Mouse (Mus musculus) forebrain, embryonic 14.5 days (tissue): ENCODE measurements at regions not wholly inside any gene's neighbourhood (a gene's known extent, or its start where the extent isn't known, plus 50 kb on each side); places are given as distances from the start of the nearest gene placed in this dataset.
A peak's percentile ranks its signal among the peaks of the same experiment; 100 is the strongest.

Source experiments
- ATAC-seq: fragments of 200-750 bp; cut with Nextera tagmentation; 2 replicates; pipeline ENCODE4 v1.8.0; 2017; ENCODE audit warnings: mild to moderate bottlenecking, moderate library complexity
- DNase-seq: peaks from one replicate; pipeline ENCODE4 v3.0.0-alpha.2; 2015; ENCODE audit warnings: low spot score
- H3K27ac ChIP-seq: fragments of 300-500 bp; sonication (generic); 2 replicates; pipeline ENCODE4 v1.5.1; 2014; ENCODE audit warnings: low read depth, mild to moderate bottlenecking, control low read depth, low read length, moderate library complexity
- H3K27me3 ChIP-seq: fragments of 300-500 bp; sonication (generic); replicated peaks from 2 replicates; pipeline ENCODE4 v1.6.1; 2014; ENCODE audit warnings: low read length, control low read depth, mixed read lengths; ENCODE audit not compliant: control insufficient read depth, insufficient read depth
- H3K36me3 ChIP-seq: fragments of 300-500 bp; sonication (generic); 2 replicates; pipeline ENCODE4 v1.6.1; 2014; ENCODE audit warnings: low read length, control low read depth; ENCODE audit not compliant: control insufficient read depth, insufficient read depth
- H3K4me1 ChIP-seq: fragments of 300-500 bp; sonication (generic); 2 replicates; pipeline ENCODE4 v1.6.1; 2014; ENCODE audit warnings: antibody characterized with exemption, low read length, control low read depth; ENCODE audit not compliant: control insufficient read depth, insufficient read depth
- H3K4me2 ChIP-seq: fragments of 300-500 bp; sonication (generic); 2 replicates; pipeline ENCODE4 v1.6.1; 2014; ENCODE audit warnings: mild to moderate bottlenecking, control low read depth, low read length
- H3K4me3 ChIP-seq: fragments of 300-500 bp; sonication (generic); 2 replicates; pipeline ENCODE4 v1.5.1; 2014; ENCODE audit warnings: low read depth, low read length, control low read depth
- H3K9ac ChIP-seq: fragments of 300-500 bp; sonication (generic); 2 replicates; pipeline ENCODE4 v1.6.1; 2014; ENCODE audit warnings: mild to moderate bottlenecking, low read length, control low read depth, moderate library complexity
- H3K9me3 ChIP-seq: fragments of 300-500 bp; sonication (generic); replicated peaks from 2 replicates; pipeline ENCODE4 v1.6.1; 2016; ENCODE audit warnings: low read length, control low read depth, mixed read lengths; ENCODE audit not compliant: control insufficient read depth
- WGBS: fragments of 180-500 bp; shearing (Covaris S2); extraction: QIAGEN DNeasy Blood & Tissue Kit; methylation state at CpG from one replicate; pipeline ENCODE4 v1.1.7; 2014; 5-methylcytosine and 5-hydroxymethylcytosine counted together

DNA sequence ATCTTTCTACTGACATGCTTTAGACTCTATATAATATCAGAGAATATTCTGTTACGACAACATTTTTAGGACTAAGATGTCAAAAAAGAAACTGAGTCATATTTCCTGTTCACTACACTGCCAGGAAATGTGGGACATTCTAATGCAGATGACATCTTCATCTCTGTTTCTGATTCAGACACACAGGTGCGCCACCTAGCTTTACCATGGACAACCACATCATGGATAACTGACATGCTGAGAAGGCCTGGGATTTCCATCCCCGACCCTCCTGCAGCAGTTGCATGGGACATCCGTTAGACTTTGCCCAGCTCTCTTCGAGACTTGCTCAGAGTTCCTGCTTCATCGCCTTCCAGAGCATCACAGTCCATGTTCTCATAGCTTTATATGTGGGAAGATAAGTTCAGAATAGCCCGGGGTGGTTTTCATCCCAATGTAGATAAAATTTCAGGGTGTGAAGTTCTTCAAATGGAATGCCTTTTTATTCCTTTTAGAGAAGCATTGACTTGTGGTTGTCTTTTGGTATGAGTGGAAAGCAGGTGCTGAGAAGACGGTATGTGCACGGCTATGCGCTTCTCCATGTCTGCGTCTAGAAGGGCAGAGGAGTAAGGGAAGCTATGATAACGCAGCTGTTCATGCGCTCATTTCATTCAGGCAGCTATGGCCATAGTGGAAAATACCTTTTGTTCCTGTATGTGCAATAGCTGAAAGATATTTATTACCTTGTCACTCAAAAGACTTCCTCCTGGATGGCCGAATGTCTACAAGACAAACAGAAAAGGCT, 188.8 kb downstream of the Dact1 start:
- Histone ChIP-seq H3K4me1 (0 out of 2 replicates have a peak, but pooled peaks cover 3% of the 10 kb centered on the region), H3K9ac (no peak overlapping the region), H3K9me3 (no peaks in the 10 kb centered on the region), H3K4me2 (no peak overlapping the region), H3K36me3 (no peaks in the 10 kb centered on the region), H3K27me3 (no peaks in the 10 kb centered on the region), H3K4me3 (no peak overlapping the region), H3K27ac (no peak overlapping the region)
- DNase-seq (no peak), ATAC-seq (no peak)
- WGBS = 75% methylated on average over 14 of the region's 14 CpGs

DNA sequence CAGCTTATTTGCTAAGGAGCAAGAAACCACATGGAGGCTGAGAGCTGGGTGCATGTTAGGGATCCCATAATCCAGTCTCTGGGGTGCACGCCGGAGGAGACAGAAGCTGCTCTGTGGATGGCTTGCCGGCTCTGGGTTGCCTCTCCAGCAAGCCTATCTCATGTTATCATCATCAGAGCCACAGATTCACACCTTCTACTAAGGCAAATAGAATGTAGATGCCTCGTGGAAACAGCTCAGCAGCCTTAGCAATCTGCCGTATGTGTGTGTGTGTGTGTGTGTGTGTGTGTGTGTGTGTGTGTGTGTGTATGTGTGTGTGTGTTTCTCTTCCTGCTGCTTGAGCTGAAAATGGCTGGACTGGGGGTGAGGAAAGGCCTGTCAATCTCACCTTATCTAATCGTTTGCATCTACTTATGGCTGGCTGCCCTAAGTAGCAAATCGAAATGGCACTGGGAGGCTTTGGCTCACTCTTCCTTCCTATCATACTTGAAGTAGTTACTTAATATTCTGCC, 191.7 kb downstream of the Dact1 start:
- DNase-seq = peak; percentile 53
- Histone ChIP-seq H3K4me1 (no peaks in the 10 kb centered on the region), H3K36me3 (no peaks in the 10 kb centered on the region), H3K27ac (no peak overlapping the region), H3K9me3 (no peaks in the 10 kb centered on the region), H3K4me2 (no peak overlapping the region), H3K9ac (no peak overlapping the region), H3K4me3 (no peak overlapping the region), H3K27me3 (no peaks in the 10 kb centered on the region)
- WGBS = 57% methylated on average over 7 of the region's 7 CpGs
- ATAC-seq = peak; percentile 15; the same call in 1 of the 2 replicates

DNA sequence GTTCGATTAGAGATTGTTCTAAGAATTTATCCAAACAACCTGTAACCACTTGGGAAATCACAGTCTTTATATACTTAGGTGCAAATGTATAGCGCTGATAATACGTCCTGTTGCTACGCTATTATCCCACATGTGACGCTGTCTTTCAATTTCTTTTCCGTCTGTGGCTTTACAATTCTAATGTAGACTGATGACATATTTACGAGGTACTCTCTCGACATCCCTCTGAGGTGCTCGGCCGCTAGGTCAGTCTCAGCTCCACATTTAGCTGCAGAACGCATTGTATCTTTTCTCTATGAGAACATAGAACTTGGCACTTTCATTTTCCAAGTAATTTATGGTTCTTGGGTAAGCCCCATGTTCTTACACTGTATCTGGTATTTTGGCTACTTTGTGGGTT, 193.6 kb downstream of the Dact1 start:
- H3K9ac ChIP-seq = no peak overlapping the region
- no peak overlapping the region for H3K4me3 ChIP-seq
- H3K9me3 ChIP-seq = no peaks in the 10 kb centered on the region
- no peaks in the 10 kb centered on the region for H3K27me3 ChIP-seq
- H3K4me1 ChIP-seq = no peaks in the 10 kb centered on the region
- no peak overlapping the region for H3K4me2 ChIP-seq
- no peaks in the 10 kb centered on the region for H3K36me3 ChIP-seq
- ATAC-seq = no peak
- WGBS = 84% methylated on average over 11 of the region's 11 CpGs
- H3K27ac ChIP-seq = no peak overlapping the region
- DNase-seq = no peak

DNA sequence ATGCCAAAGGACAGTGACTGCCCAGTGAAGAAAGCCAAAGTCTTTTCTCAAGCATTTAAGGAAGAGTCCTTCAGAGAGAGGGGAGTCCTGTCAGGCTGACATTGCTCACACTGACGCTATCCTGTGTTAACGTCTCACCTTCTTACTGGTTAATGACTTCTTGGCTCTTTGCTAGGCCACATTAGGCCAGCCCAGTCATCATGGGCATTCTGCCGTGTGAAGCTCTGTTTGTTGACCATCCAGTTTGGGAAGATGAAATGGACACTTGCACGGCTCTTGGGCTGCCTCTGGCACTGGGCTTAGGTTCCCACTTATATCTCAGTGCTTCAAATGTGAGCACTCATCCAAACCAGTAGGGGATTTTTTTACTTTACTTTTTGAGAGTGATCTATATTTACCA, 196.5 kb downstream of the Dact1 start:
- no peak overlapping the region for H3K27ac ChIP-seq
- H3K9ac ChIP-seq = no peak overlapping the region
- WGBS = 84% methylated on average over 4 of the region's 4 CpGs
- H3K4me3 ChIP-seq = no peak overlapping the region
- no peaks in the 10 kb centered on the region for H3K27me3 ChIP-seq
- DNase-seq (no peak), ATAC-seq (no peak)
- no peak overlapping the region for H3K4me2 ChIP-seq
- H3K4me1 ChIP-seq = no peaks in the 10 kb centered on the region
- no peaks in the 10 kb centered on the region for H3K36me3 ChIP-seq
- H3K9me3 ChIP-seq = no peaks in the 10 kb centered on the region

DNA sequence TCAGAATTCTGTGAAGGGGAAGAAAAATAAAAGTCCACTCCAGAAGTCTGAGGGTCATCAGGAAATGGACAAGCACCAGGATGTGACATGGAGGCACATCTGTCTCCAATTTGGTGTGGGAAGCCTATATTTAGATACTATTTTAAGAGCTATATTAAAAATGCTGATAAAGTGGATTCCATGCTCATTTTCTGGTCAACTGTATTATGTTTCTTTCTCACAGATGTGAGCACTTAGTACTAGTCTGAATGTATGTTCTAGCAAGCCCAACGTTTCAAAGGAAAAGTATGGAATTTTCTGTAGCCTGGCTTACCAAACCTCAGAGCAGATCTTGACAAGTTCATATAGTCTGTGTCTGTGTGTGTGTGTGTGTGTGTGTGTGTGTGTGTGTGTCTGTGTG, 197.0 kb downstream of the Dact1 start:
- Histone ChIP-seq H3K27ac (no peak overlapping the region), H3K4me3 (no peak overlapping the region), H3K4me1 (no peaks in the 10 kb centered on the region), H3K27me3 (no peaks in the 10 kb centered on the region), H3K36me3 (no peaks in the 10 kb centered on the region), H3K9me3 (no peaks in the 10 kb centered on the region), H3K9ac (no peak overlapping the region), H3K4me2 (no peak overlapping the region)
- DNase-seq (no peak), ATAC-seq (no peak)
- 86% methylated on average over 1 of the region's 1 CpGs for WGBS

DNA sequence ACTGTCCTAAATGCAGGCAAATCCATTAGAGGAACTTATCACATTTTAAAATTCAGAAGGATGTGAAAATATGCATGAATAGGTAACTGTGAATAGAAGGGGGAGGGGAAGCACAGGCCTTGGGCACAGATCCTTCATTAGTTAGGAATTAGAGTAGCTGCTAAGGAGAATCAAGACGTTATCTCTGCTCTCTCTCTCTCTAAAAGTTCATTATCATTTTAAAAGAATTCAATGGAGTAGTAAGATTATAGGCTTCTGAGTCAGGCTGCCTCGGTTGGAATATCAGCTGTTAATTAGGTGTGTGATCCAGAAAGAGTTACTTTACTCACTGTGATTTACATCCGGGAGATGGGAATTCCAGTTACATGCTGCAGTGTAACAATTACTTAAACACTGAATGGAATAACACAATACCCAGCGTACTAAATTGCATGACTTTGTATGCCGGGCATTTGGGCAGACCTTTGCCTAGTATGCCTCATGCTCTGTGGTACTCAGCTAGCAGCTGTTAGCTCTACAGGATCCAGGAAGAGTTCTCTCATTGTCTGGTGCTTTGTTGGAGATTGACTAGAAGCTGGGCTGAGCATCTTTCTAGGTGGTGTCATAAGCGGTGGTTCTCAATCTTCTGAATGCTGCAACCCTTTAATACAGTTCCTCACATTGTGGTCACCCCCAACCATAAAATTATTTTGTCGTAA, 203.4 kb downstream of the Dact1 start:
- Histone ChIP-seq H3K4me3 (no peak overlapping the region), H3K4me2 (no peak overlapping the region), H3K36me3 (no peaks in the 10 kb centered on the region), H3K27ac (peak overlapping the region; percentile 33; the same call in 1 of the 2 replicates), H3K9ac (no peak overlapping the region), H3K4me1 (peaks cover 11% of the 10 kb centered on the region), H3K27me3 (no peaks in the 10 kb centered on the region), H3K9me3 (no peaks in the 10 kb centered on the region)
- ATAC-seq (no peak), DNase-seq (peak; percentile 42)
- 31% methylated on average over 7 of the region's 7 CpGs for WGBS

DNA sequence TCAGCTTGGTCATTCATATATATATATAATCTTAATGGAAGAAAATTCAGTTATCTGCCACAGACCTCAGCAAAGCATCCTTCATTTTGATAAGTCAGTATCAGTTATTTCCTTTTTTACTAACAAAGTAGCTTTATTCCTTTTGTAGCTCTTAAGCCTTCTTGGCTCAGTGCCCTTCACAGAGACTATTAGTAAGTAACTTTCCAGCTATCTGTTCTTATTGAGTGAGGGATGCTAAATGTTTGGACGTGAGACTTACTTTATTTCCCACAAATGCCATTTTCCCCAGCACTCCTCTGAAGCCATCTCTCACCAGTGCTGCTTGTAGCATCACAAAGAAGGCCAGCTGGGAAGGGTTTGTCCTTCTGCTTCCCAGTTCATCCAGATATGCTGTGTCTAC, 209.8 kb downstream of the Dact1 start:
- Histone ChIP-seq H3K4me2 (no peak overlapping the region), H3K9ac (no peak overlapping the region), H3K36me3 (no peaks in the 10 kb centered on the region), H3K4me3 (no peak overlapping the region), H3K9me3 (no peaks in the 10 kb centered on the region), H3K27me3 (no peaks in the 10 kb centered on the region), H3K4me1 (no peaks in the 10 kb centered on the region), H3K27ac (no peak overlapping the region)
- no peak for DNase-seq
- WGBS = 30% methylated on average over 1 of the region's 1 CpGs
- no peak for ATAC-seq

DNA sequence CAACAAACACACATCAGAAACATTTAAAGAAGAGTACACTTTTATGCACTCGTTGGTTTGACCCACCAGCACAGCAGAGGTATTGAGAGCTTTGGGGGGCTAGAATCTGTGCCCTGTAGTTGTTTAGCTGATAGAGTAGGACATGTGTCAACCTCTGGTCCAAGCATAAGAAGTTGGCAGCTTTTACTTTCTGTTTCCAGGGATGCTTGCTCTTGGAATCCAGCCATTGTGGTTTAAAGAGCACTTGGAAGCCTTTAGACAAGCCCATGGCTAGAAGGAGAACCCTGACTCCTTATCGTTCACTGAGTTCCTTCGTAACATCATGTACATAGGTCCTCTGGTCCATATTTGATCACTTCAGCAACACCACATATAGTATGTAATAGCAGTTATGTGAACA, 212.3 kb downstream of the Dact1 start:
- Histone ChIP-seq H3K9ac (no peak overlapping the region), H3K27me3 (no peaks in the 10 kb centered on the region), H3K36me3 (no peaks in the 10 kb centered on the region), H3K9me3 (no peaks in the 10 kb centered on the region), H3K4me2 (no peak overlapping the region), H3K4me1 (no peaks in the 10 kb centered on the region), H3K4me3 (no peak overlapping the region), H3K27ac (no peak overlapping the region)
- no peak for DNase-seq
- 91% methylated on average over 3 of the region's 3 CpGs for WGBS
- ATAC-seq = no peak

DNA sequence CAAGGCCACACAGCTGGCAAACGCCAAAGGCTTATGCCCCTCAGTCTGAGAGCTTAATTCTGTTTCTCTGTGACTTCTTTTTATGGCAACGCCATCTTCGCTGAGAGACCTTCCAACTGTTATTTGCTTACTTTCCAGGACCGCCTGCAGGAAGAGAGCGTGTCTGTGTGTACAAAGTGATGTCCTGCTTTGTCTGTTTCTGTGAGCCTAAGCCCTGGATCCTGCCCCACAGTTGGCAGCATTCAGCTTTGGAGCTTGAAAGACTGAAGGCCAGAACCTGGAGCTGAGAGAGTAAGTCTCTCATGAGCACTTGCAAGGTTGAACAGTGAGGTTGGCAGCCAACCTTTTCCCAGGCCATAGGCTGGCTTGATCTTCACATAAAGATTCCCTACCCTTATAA, 212.8 kb downstream of the Dact1 start:
- Histone ChIP-seq H3K27ac (no peak overlapping the region), H3K4me3 (no peak overlapping the region), H3K4me1 (no peaks in the 10 kb centered on the region), H3K36me3 (no peaks in the 10 kb centered on the region), H3K9ac (no peak overlapping the region), H3K4me2 (no peak overlapping the region), H3K27me3 (no peaks in the 10 kb centered on the region), H3K9me3 (no peaks in the 10 kb centered on the region)
- DNase-seq (no peak), ATAC-seq (no peak)
- 87% methylated on average over 5 of the region's 5 CpGs for WGBS
